Mouse (Mus musculus) myocyte (in vitro differentiated cells): Measurements from ENCODE around the gene Olfr373.
"Not testable (repeated sequence)": the region's sequence is repeated elsewhere in the genome, so short reads cannot be mapped to it uniquely, and the experiment has no call there.

Experiments used
- CEBPB ChIP-seq: IDR thresholded peaks from 2 replicates; pipeline ENCODE4 v1.6.1; 2011; ENCODE audit warnings: mild to moderate bottlenecking, moderate library complexity; ENCODE audit not compliant: poor library complexity, insufficient read depth, severe bottlenecking
- MAX ChIP-seq: IDR thresholded peaks from one replicate; pipeline ENCODE4 v1.6.1; 2011; ENCODE audit warnings: low read depth, mild to moderate bottlenecking, control low read depth
- MYOG ChIP-seq, 3 experiments: IDR thresholded peaks; one replicate each; pipeline ENCODE4 v1.6.1; 2011; ENCODE audit warnings: control low read depth in 2 of 3, low read depth in 2 of 3, mild to moderate bottlenecking in 2 of 3; ENCODE audit not compliant: insufficient read length in 2 of 3, control insufficient read depth in 1 of 3, insufficient read depth in 1 of 3
- POLR2A ChIP-seq: IDR thresholded peaks from one replicate; pipeline ENCODE4 v1.6.1; 2011; ENCODE audit warnings: low read depth, mild to moderate bottlenecking, control low read depth, moderate library complexity; ENCODE audit not compliant: insufficient read length
- POLR2AphosphoS2 ChIP-seq: IDR thresholded peaks from one replicate; pipeline ENCODE4 v1.6.1; 2011; ENCODE audit warnings: low read depth, control low read depth; ENCODE audit not compliant: insufficient read length
- SRF ChIP-seq: IDR thresholded peaks from one replicate; pipeline ENCODE4 v1.6.1; 2011; ENCODE audit warnings: low read depth; ENCODE audit not compliant: control insufficient read depth, insufficient read length
- TCF12 ChIP-seq: IDR thresholded peaks from one replicate; pipeline ENCODE4 v1.6.1; 2011; ENCODE audit warnings: mild to moderate bottlenecking, control low read depth; ENCODE audit not compliant: poor library complexity, insufficient read depth, severe bottlenecking
- TCF3 ChIP-seq: IDR thresholded peaks from one replicate; pipeline ENCODE4 v1.6.1; 2011; ENCODE audit warnings: low read depth, control low read depth; ENCODE audit not compliant: insufficient read length
- USF1 ChIP-seq: IDR thresholded peaks from one replicate; pipeline ENCODE4 v1.6.1; 2011; ENCODE audit warnings: low read depth, mild to moderate bottlenecking, control low read depth, moderate library complexity

DNA sequence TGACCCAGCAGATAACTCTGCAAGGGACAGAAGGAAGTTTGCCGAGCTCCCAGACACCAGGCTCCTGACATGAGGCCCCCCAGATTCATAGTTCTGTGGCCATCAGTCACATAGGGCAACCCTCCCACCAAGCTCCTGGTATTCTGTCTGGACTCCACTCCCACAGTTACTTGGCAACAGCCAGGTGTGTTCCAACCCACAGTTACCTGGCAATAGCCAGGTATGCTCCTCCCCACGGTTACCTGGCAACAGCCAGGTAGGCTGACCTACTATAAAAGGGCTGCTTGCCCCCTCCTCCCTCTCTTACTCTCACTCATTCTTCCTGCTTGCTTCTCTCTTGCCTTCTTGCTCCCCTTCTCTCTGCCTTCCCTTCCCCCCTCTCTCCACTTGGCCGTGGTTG, 38.5 kb downstream of the Olfr373 start:
- not testable (repeated sequence) for TF ChIP-seq TCF3; USF1; MAX; SRF; POLR2A; MYOG (IDR thresholded peaks at IDR 0.05; ENCODE audit: control insufficient read depth in 1 of 3, insufficient read depth in 1 of 3, insufficient read length in 2 of 3, low read depth in 2 of 3); POLR2AphosphoS2; TCF12; CEBPB
